Mouse (Mus musculus) midbrain, embryonic 13.5 days (tissue): Measurements from ENCODE around the gene Fam122a. TPM values are rescaled to one million over a fixed set of nuclear protein-coding genes. Genes with fewer than 3 reads are reported as not detected.

Source experiments
- ATAC-seq: fragments of 200-750 bp; cut with Nextera tagmentation; 2 replicates; pipeline ENCODE4 v1.8.0; 2017; ENCODE audit warnings: mild to moderate bottlenecking, moderate TSS enrichment, moderate library complexity
- H3K27ac ChIP-seq: fragments of 300-500 bp; sonication (generic); 2 replicates; pipeline ENCODE4 v1.5.1; 2015; ENCODE audit warnings: inconsistent platforms, mild to moderate bottlenecking, moderate library complexity
- H3K27me3 ChIP-seq: fragments of 300-500 bp; sonication (generic); 2 replicates; pipeline ENCODE4 v1.6.1; 2015; ENCODE audit warnings: mild to moderate bottlenecking, inconsistent platforms
- H3K36me3 ChIP-seq: fragments of 300-500 bp; sonication (generic); 2 replicates; pipeline ENCODE4 v1.6.1; 2015; ENCODE audit warnings: mild to moderate bottlenecking, inconsistent platforms
- H3K4me1 ChIP-seq: fragments of 300-500 bp; sonication (generic); replicated peaks from 2 replicates; pipeline ENCODE4 v1.6.1; 2015; ENCODE audit warnings: inconsistent platforms
- H3K4me2 ChIP-seq: fragments of 300-500 bp; sonication (generic); replicated peaks from 2 replicates; pipeline ENCODE4 v1.6.1; 2015; ENCODE audit warnings: moderate library complexity, mild to moderate bottlenecking, inconsistent platforms
- H3K4me3 ChIP-seq: fragments of 300-500 bp; sonication (generic); replicated peaks from 2 replicates; pipeline ENCODE4 v1.5.1; 2015; ENCODE audit warnings: mild to moderate bottlenecking, inconsistent platforms
- H3K9ac ChIP-seq: fragments of 300-500 bp; sonication (generic); replicated peaks from 2 replicates; pipeline ENCODE4 v1.6.1; 2015; ENCODE audit warnings: mild to moderate bottlenecking, inconsistent platforms
- H3K9me3 ChIP-seq: fragments of 300-500 bp; sonication (generic); 2 replicates; pipeline ENCODE4 v1.6.1; 2016; ENCODE audit warnings: mild to moderate bottlenecking, inconsistent platforms
- WGBS: fragments of 180-500 bp; shearing (Covaris S2); methylation state at CpG from one replicate; pipeline ENCODE4 v1.1.7; 2015; 5-methylcytosine and 5-hydroxymethylcytosine counted together
- polyA plus RNA-seq: library from polyadenylated mRNA; unstranded; fragments of >200 nt; fragmentation: Nextera tagmentation; extraction: Ambion mirVana; gene quantifications from 2 replicates; pipeline ENCODE4 v1.2.1, GENCODE M21; 2015

The Fam122a gene
- polyA plus RNA-seq, 1 experiment from 2014 or later = 54.5 TPM

GRCm38 (mm10) chr19:24480916-24481315 lies 3.8 kb upstream of the Fam122a start:
- H3K9ac ChIP-seq = no peak overlapping the region
- H3K9me3 ChIP-seq = no peaks in the 10 kb centered on the region
- no peak for ATAC-seq
- no peak overlapping the region for H3K4me2 ChIP-seq
- H3K4me1 ChIP-seq = peaks cover 18% of the 10 kb centered on the region
- 74% methylated on average over 2 of the region's 2 CpGs for WGBS
- H3K36me3 ChIP-seq = no peaks in the 10 kb centered on the region
- H3K27me3 ChIP-seq = peaks cover 21% of the 10 kb centered on the region
- no peak overlapping the region for H3K4me3 ChIP-seq
- H3K27ac ChIP-seq = no peak overlapping the region

GRCm38 (mm10) chr19:24476461-24476860 lies 695 bp downstream of the Fam122a start:
- Histone ChIP-seq H3K9ac (peak overlapping the region; percentile 92), H3K36me3 (0 out of 2 replicates have a peak, but pooled peaks cover 2% of the 10 kb centered on the region), H3K4me2 (peak overlapping the region; percentile 89), H3K4me1 (peaks cover 30% of the 10 kb centered on the region), H3K27me3 (peaks cover 6% of the 10 kb centered on the region; the same call in 1 of the 2 replicates), H3K4me3 (peak overlapping the region; percentile 87), H3K27ac (peak overlapping the region; percentile 95), H3K9me3 (no peaks in the 10 kb centered on the region)
- ATAC-seq = no peak
- 2% methylated on average over 11 of the region's 11 CpGs for WGBS

- peaks cover 30% of the 10 kb centered on the region for H3K4me1 ChIP-seq
- 77% methylated on average over 6 of the region's 6 CpGs for WGBS
- H3K27me3 ChIP-seq = no peaks in the 10 kb centered on the region
- H3K36me3 ChIP-seq = 0 out of 2 replicates have a peak, but pooled peaks cover 2% of the 10 kb centered on the region
- no peak for ATAC-seq
- H3K4me2 ChIP-seq = peak overlapping the region; percentile 19
- no peak overlapping the region for H3K9ac ChIP-seq
- no peak overlapping the region for H3K4me3 ChIP-seq
- H3K9me3 ChIP-seq = no peaks in the 10 kb centered on the region
- no peak overlapping the region for H3K27ac ChIP-seq
Observed at GRCm38 (mm10) chr19:24475281-24475680, 1.9 kb downstream of the Fam122a start.

- Histone ChIP-seq H3K27me3 (no peaks in the 10 kb centered on the region), H3K9me3 (no peaks in the 10 kb centered on the region), H3K4me3 (no peak overlapping the region), H3K4me2 (no peak overlapping the region), H3K9ac (no peak overlapping the region), H3K27ac (no peak overlapping the region), H3K36me3 (0 out of 2 replicates have a peak, but pooled peaks cover 2% of the 10 kb centered on the region), H3K4me1 (peaks cover 22% of the 10 kb centered on the region)
- 87% methylated on average over 5 of the region's 5 CpGs for WGBS
- ATAC-seq = no peak
Observed at GRCm38 (mm10) chr19:24472512-24472911, 4.6 kb downstream of the Fam122a start.

GRCm38 (mm10) chr19:24471538-24471937 lies 5.6 kb downstream of the Fam122a start:
- H3K4me2 ChIP-seq = no peak overlapping the region
- H3K27me3 ChIP-seq = no peaks in the 10 kb centered on the region
- ATAC-seq = no peak
- H3K9ac ChIP-seq = no peak overlapping the region
- no peak overlapping the region for H3K27ac ChIP-seq
- H3K9me3 ChIP-seq = no peaks in the 10 kb centered on the region
- H3K4me3 ChIP-seq = no peak overlapping the region
- 0 out of 2 replicates have a peak, but pooled peaks cover 2% of the 10 kb centered on the region for H3K36me3 ChIP-seq
- 92% methylated on average over 6 of the region's 6 CpGs for WGBS
- H3K4me1 ChIP-seq = peaks cover 21% of the 10 kb centered on the region

- H3K27ac ChIP-seq = no peak overlapping the region
- H3K36me3 ChIP-seq = 0 out of 2 replicates have a peak, but pooled peaks cover 2% of the 10 kb centered on the region
- no peak for ATAC-seq
- 66% methylated on average over 4 of the region's 4 CpGs for WGBS
- no peaks in the 10 kb centered on the region for H3K9me3 ChIP-seq
- H3K4me3 ChIP-seq = no peak overlapping the region
- no peak overlapping the region for H3K4me2 ChIP-seq
- 0 out of 2 replicates have a peak, but pooled peaks cover under 1% of the 10 kb centered on the region for H3K4me1 ChIP-seq
- H3K27me3 ChIP-seq = no peaks in the 10 kb centered on the region
- H3K9ac ChIP-seq = no peak overlapping the region
Observed at GRCm38 (mm10) chr19:24469216-24469615, 7.9 kb downstream of the Fam122a start.

GRCm38 (mm10) chr19:24468616-24469015 lies 8.5 kb downstream of the Fam122a start:
- H3K9me3 ChIP-seq = no peaks in the 10 kb centered on the region
- no peak for ATAC-seq
- H3K4me1 ChIP-seq = no peaks in the 10 kb centered on the region
- no peak overlapping the region for H3K4me3 ChIP-seq
- 0 out of 2 replicates have a peak, but pooled peaks cover 2% of the 10 kb centered on the region for H3K36me3 ChIP-seq
- no peaks in the 10 kb centered on the region for H3K27me3 ChIP-seq
- H3K27ac ChIP-seq = no peak overlapping the region
- no peak overlapping the region for H3K9ac ChIP-seq
- 63% methylated on average over 3 of the region's 3 CpGs for whole genome bisulfite sequencing
- no peak overlapping the region for H3K4me2 ChIP-seq

GRCm38 (mm10) chr19:24463011-24463410 lies 14.1 kb downstream of the Fam122a start:
- WGBS = 85% methylated on average over 3 of the region's 3 CpGs
- H3K4me3 ChIP-seq = no peak overlapping the region
- no peak for ATAC-seq

GRCm38 (mm10) chr19:24456591-24457231 lies 20.4 kb downstream of the Fam122a start:
- H3K9me3 ChIP-seq = no peaks in the 10 kb centered on the region
- H3K9ac ChIP-seq = no peak overlapping the region
- no peak overlapping the region for H3K27ac ChIP-seq
- no peaks in the 10 kb centered on the region for H3K36me3 ChIP-seq
- H3K4me2 ChIP-seq = no peak overlapping the region
- H3K4me1 ChIP-seq = peaks cover 22% of the 10 kb centered on the region
- no peak for ATAC-seq
- H3K4me3 ChIP-seq = no peak overlapping the region
- H3K27me3 ChIP-seq = no peaks in the 10 kb centered on the region
- WGBS = 95% methylated on average over 6 of the region's 6 CpGs

More at GRCm38 (mm10) chr19:24463011-24463410, 14.1 kb downstream of the Fam122a start:
- Histone ChIP-seq H3K9ac (no peak overlapping the region), H3K4me1 (no peaks in the 10 kb centered on the region), H3K36me3 (no peaks in the 10 kb centered on the region), H3K4me2 (no peak overlapping the region), H3K27me3 (no peaks in the 10 kb centered on the region), H3K9me3 (no peaks in the 10 kb centered on the region), H3K27ac (no peak overlapping the region)

- Histone ChIP-seq H3K4me3 (no peak overlapping the region), H3K4me1 (peaks cover 22% of the 10 kb centered on the region), H3K36me3 (no peaks in the 10 kb centered on the region), H3K27me3 (no peaks in the 10 kb centered on the region), H3K27ac (no peak overlapping the region), H3K9me3 (no peaks in the 10 kb centered on the region), H3K9ac (no peak overlapping the region), H3K4me2 (no peak overlapping the region)
- no peak for ATAC-seq
- 74% methylated on average over 6 of the region's 6 CpGs for WGBS
Observed at GRCm38 (mm10) chr19:24455249-24455960, 21.8 kb downstream of the Fam122a start.

GRCm38 (mm10) chr19:24454451-24454850 lies 22.7 kb downstream of the Fam122a start:
- ATAC-seq = no peak
- Histone ChIP-seq H3K27me3 (no peaks in the 10 kb centered on the region), H3K9me3 (no peaks in the 10 kb centered on the region), H3K36me3 (no peaks in the 10 kb centered on the region), H3K4me2 (no peak overlapping the region), H3K4me3 (no peak overlapping the region), H3K9ac (no peak overlapping the region), H3K4me1 (peaks cover 22% of the 10 kb centered on the region), H3K27ac (no peak overlapping the region)
- WGBS = 89% methylated on average over 2 of the region's 2 CpGs

GRCm38 (mm10) chr19:24453379-24453778 lies 23.8 kb downstream of the Fam122a start:
- Histone ChIP-seq H3K4me3 (0 out of 2 replicates have a peak overlapping the region, but pooled peaks have one; percentile 6), H3K36me3 (no peaks in the 10 kb centered on the region), H3K4me2 (peak overlapping the region; percentile 43), H3K27ac (peak overlapping the region; percentile 53), H3K9me3 (no peaks in the 10 kb centered on the region), H3K4me1 (peaks cover 22% of the 10 kb centered on the region), H3K9ac (peak overlapping the region; percentile 25; the same call in 1 of the 2 replicates), H3K27me3 (no peaks in the 10 kb centered on the region)
- WGBS = 19% methylated on average over 13 of the region's 13 CpGs
- ATAC-seq = peak; percentile 70; the same call in 1 of the 2 replicates
